Mouse (Mus musculus): Measurements from ENCODE around the gene Edar.

GRCm38 (mm10) chr10:58644194-58644593 is 31.3 kb downstream of the Edar start:
- TF ChIP-seq GATA1 (IDR thresholded peaks at IDR 0.05; ENCODE audit: low read length) (no peak), TAL1 (IDR thresholded peaks at IDR 0.05; ENCODE audit: low read length) (no peak)
